Mouse (Mus musculus) cerebellum, adult 2 months (tissue): ENCODE results near the gene Eipr1.

Experiments
- CTCF ChIP-seq: fragments of 200-500 bp; IDR thresholded peaks from 2 replicates; pipeline ENCODE4 v1.5.1; 2011; ENCODE audit warnings: low read depth, mild to moderate bottlenecking, control low read depth, low read length, moderate library complexity, borderline replicate concordance; ENCODE audit not compliant: insufficient read depth
- POLR2A ChIP-seq: fragments of 200-500 bp; IDR thresholded peaks from 2 replicates; pipeline ENCODE4 v1.6.1; 2011; ENCODE audit warnings: low read length, control low read depth, borderline replicate concordance; ENCODE audit not compliant: insufficient read depth

DNA sequence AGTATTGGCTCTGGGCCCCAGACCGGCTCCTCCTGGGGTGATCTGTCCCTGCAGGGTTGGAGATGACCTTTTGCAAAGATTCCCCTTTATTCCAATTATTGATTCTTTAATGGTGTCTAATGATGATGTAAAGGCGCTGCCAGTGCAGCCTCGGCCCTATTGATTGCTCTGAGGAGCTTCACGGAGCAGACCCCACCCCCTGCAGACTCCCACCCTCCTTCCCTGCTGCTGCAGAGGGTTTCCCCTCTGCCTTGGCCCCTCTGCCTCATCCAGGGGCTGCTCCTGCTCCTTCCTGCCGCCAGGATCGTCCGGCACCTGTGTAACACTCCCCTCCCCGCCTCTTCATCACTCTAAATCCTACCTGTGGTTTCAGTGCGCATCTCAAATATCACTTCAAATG lies 156.2 kb downstream of the Eipr1 start:
- no peak for TF ChIP-seq POLR2A
- TF ChIP-seq CTCF = no peak
